Mouse (Mus musculus): ENCODE data around the gene Nme7. TPM values are rescaled to one million over a fixed set of nuclear protein-coding genes. Genes with fewer than 3 reads are reported as not detected.

The Nme7 gene
- total and polyA plus RNA-seq, 2 experiments from 2014 or later: 17.6 to 25.8 TPM

- Histone ChIP-seq H3K36me3 (ENCODE audit: insufficient read depth, low read length) (peaks cover 63% of the 10 kb centered on the region), H3K9ac (replicated peaks; ENCODE audit: low read length, poor library complexity, severe bottlenecking) (no peak overlapping the region), H3K4me3 (ENCODE audit: low read depth, low read length) (no peak overlapping the region), H3K9me3 (ENCODE audit: low read length) (no peaks in the 10 kb centered on the region), H3K4me1 (ENCODE audit: insufficient read depth, low read length) (no peaks in the 10 kb centered on the region), H3K27ac (ENCODE audit: low read depth, low read length) (no peak overlapping the region), H3K27me3 (ENCODE audit: insufficient read depth, low read length) (no peaks in the 10 kb centered on the region), H3K4me2 (ENCODE audit: low read depth, low read length, poor library complexity, severe bottlenecking) (no peak overlapping the region)
- WGBS: 50% methylated on average over 18 of the region's 18 CpGs
- no peak for TF ChIP-seq CTCF (IDR thresholded peaks at IDR 0.05)
- DNase-seq (ENCODE audit: low spot score) (no peak), ATAC-seq (ENCODE audit: low FRiP score) (no peak)
Measured at GRCm38 (mm10) chr1:164441408-164441974, 137.6 kb downstream of the Nme7 start.

- Histone ChIP-seq H3K9me3 (ENCODE audit: low read length) (no peaks in the 10 kb centered on the region), H3K36me3 (ENCODE audit: insufficient read depth, low read length) (peaks cover 52% of the 10 kb centered on the region), H3K4me1 (ENCODE audit: insufficient read depth, low read length) (no peaks in the 10 kb centered on the region), H3K4me3 (ENCODE audit: low read depth, low read length) (no peak overlapping the region), H3K4me2 (ENCODE audit: low read depth, low read length, poor library complexity, severe bottlenecking) (no peak overlapping the region), H3K27me3 (ENCODE audit: insufficient read depth, low read length) (no peaks in the 10 kb centered on the region), H3K27ac (ENCODE audit: low read depth, low read length) (no peak overlapping the region), H3K9ac (replicated peaks; ENCODE audit: low read length, poor library complexity, severe bottlenecking) (no peak overlapping the region)
- 78% methylated on average over 5 of the region's 5 CpGs for WGBS
- DNase-seq (ENCODE audit: low spot score): no peak
- no peak for TF ChIP-seq CTCF (IDR thresholded peaks at IDR 0.05)
- ATAC-seq (ENCODE audit: low FRiP score): no peak
Measured at GRCm38 (mm10) chr1:164445620-164446162, 141.8 kb downstream of the Nme7 start.

GRCm38 (mm10) chr1:164446535-164446934, 142.6 kb downstream of the Nme7 start:
- Histone ChIP-seq H3K4me3 (ENCODE audit: low read depth, low read length) (no peak overlapping the region), H3K27me3 (ENCODE audit: insufficient read depth, low read length) (no peaks in the 10 kb centered on the region), H3K9me3 (ENCODE audit: low read length) (no peaks in the 10 kb centered on the region), H3K36me3 (ENCODE audit: insufficient read depth, low read length) (peaks cover 51% of the 10 kb centered on the region), H3K4me1 (ENCODE audit: insufficient read depth, low read length) (no peaks in the 10 kb centered on the region), H3K27ac (ENCODE audit: low read depth, low read length) (no peak overlapping the region), H3K4me2 (ENCODE audit: low read depth, low read length, poor library complexity, severe bottlenecking) (no peak overlapping the region), H3K9ac (replicated peaks; ENCODE audit: low read length, poor library complexity, severe bottlenecking) (no peak overlapping the region)
- ATAC-seq (ENCODE audit: low FRiP score) (no peak), DNase-seq (ENCODE audit: low spot score) (no peak)
- WGBS: 93% methylated on average over 10 of the region's 10 CpGs
- TF ChIP-seq CTCF (IDR thresholded peaks at IDR 0.05): no peak

- no peak for DNase-seq (ENCODE audit: low spot score)
- no peak for ATAC-seq (ENCODE audit: low FRiP score)
- H3K27ac ChIP-seq (ENCODE audit: low read depth, low read length): no peak overlapping the region
- H3K36me3 ChIP-seq (ENCODE audit: insufficient read depth, low read length): peaks cover 56% of the 10 kb centered on the region
- H3K9ac ChIP-seq (replicated peaks; ENCODE audit: low read length, poor library complexity, severe bottlenecking): no peak overlapping the region
- no peak overlapping the region for H3K4me3 ChIP-seq (ENCODE audit: low read depth, low read length)
- no peak for TF ChIP-seq CTCF (IDR thresholded peaks at IDR 0.05)
- H3K4me2 ChIP-seq (ENCODE audit: low read depth, low read length, poor library complexity, severe bottlenecking): no peak overlapping the region
- 91% methylated on average over 6 of the region's 6 CpGs for WGBS
- no peaks in the 10 kb centered on the region for H3K27me3 ChIP-seq (ENCODE audit: insufficient read depth, low read length)
- no peaks in the 10 kb centered on the region for H3K9me3 ChIP-seq (ENCODE audit: low read length)
- H3K4me1 ChIP-seq (ENCODE audit: insufficient read depth, low read length): no peaks in the 10 kb centered on the region
Measured at GRCm38 (mm10) chr1:164447521-164447920, 143.6 kb downstream of the Nme7 start.

GRCm38 (mm10) chr1:164449626-164450025, 145.7 kb downstream of the Nme7 start:
- no peak for ATAC-seq (ENCODE audit: low FRiP score)
- no peak for DNase-seq (ENCODE audit: low spot score)
- H3K36me3 ChIP-seq (ENCODE audit: insufficient read depth, low read length): peaks cover 51% of the 10 kb centered on the region
- no peak for TF ChIP-seq CTCF (IDR thresholded peaks at IDR 0.05)
- WGBS: 91% methylated on average over 8 of the region's 8 CpGs
- no peak overlapping the region for H3K4me2 ChIP-seq (ENCODE audit: low read depth, low read length, poor library complexity, severe bottlenecking)
- no peaks in the 10 kb centered on the region for H3K4me1 ChIP-seq (ENCODE audit: insufficient read depth, low read length)
- no peak overlapping the region for H3K27ac ChIP-seq (ENCODE audit: low read depth, low read length)
- H3K4me3 ChIP-seq (ENCODE audit: low read depth, low read length): no peak overlapping the region
- no peaks in the 10 kb centered on the region for H3K27me3 ChIP-seq (ENCODE audit: insufficient read depth, low read length)
- H3K9ac ChIP-seq (replicated peaks; ENCODE audit: low read length, poor library complexity, severe bottlenecking): no peak overlapping the region
- no peaks in the 10 kb centered on the region for H3K9me3 ChIP-seq (ENCODE audit: low read length)

- no peaks in the 10 kb centered on the region for H3K9me3 ChIP-seq (ENCODE audit: low read length)
- H3K27me3 ChIP-seq (ENCODE audit: insufficient read depth, low read length): no peaks in the 10 kb centered on the region
- H3K4me1 ChIP-seq (ENCODE audit: insufficient read depth, low read length): no peaks in the 10 kb centered on the region
- H3K27ac ChIP-seq (ENCODE audit: low read depth, low read length): no peak overlapping the region
- H3K9ac ChIP-seq (replicated peaks; ENCODE audit: low read length, poor library complexity, severe bottlenecking): no peak overlapping the region
- no peak for TF ChIP-seq CTCF (IDR thresholded peaks at IDR 0.05)
- 90% methylated on average over 4 of the region's 4 CpGs for WGBS
- no peak overlapping the region for H3K4me2 ChIP-seq (ENCODE audit: low read depth, low read length, poor library complexity, severe bottlenecking)
- no peak overlapping the region for H3K4me3 ChIP-seq (ENCODE audit: low read depth, low read length)
- DNase-seq (ENCODE audit: low spot score) (no peak), ATAC-seq (ENCODE audit: low FRiP score) (no peak)
- H3K36me3 ChIP-seq (ENCODE audit: insufficient read depth, low read length): peaks cover 50% of the 10 kb centered on the region
Measured at GRCm38 (mm10) chr1:164450231-164450630, 146.3 kb downstream of the Nme7 start.

All from midbrain, postnatal 0 days (tissue).